Mouse (Mus musculus): Measurements from ENCODE around the gene Gm10799. TPM values are rescaled to one million over a fixed set of nuclear protein-coding genes. Genes with fewer than 3 reads are reported as not detected.

The Gm10799 gene
- polyA plus RNA-seq, 1 experiment: not detected

DNA sequence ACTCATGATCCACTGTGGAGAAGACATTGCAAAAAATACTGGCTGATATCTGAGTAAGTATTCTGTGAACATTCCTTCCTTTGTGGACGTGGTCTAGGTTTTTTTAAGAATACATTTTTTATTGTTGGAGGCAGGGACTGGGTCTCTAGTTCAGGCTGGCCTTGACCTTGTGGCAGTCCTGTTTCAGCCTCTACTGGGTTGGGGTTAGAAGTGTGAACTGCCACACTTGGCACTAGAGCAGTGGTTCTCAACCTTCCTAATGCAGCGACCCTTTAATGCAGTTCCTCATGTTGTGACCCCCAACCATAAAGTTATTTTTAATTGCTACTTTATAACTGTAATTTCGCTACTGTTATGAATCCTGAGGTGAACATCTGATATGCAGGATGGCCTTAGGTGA, 38.0 kb downstream of the Gm10799 start:
- TF ChIP-seq TCF3 (IDR thresholded peaks at IDR 0.05; ENCODE audit: insufficient read length, low read depth): no peak
- TF ChIP-seq CEBPB (IDR thresholded peaks at IDR 0.05; ENCODE audit: insufficient read depth, poor library complexity, severe bottlenecking): no peak
- no peak for TF ChIP-seq TCF12 (IDR thresholded peaks at IDR 0.05; ENCODE audit: insufficient read depth, poor library complexity, severe bottlenecking)
- no peak for TF ChIP-seq E2F4 (IDR thresholded peaks at IDR 0.05; ENCODE audit: insufficient read depth)
- no peak for TF ChIP-seq MAX (IDR thresholded peaks at IDR 0.05; ENCODE audit: low read depth)
- no peak for TF ChIP-seq SRF (IDR thresholded peaks at IDR 0.05; ENCODE audit: control insufficient read depth, insufficient read length, low read depth)
- TF ChIP-seq POLR2AphosphoS2 (IDR thresholded peaks at IDR 0.05; ENCODE audit: insufficient read length, low read depth): no peak
- no peak for TF ChIP-seq USF1 (IDR thresholded peaks at IDR 0.05; ENCODE audit: low read depth)
- TF ChIP-seq REST (IDR thresholded peaks at IDR 0.05; ENCODE audit: insufficient read depth, insufficient read length): no peak
- Histone ChIP-seq H3K4me2 (ENCODE audit: low read depth) (no peak overlapping the region), H3ac (ENCODE audit: control insufficient read depth, insufficient read length) (no peak overlapping the region), H3K36me3 (ENCODE audit: control insufficient read depth, insufficient read depth) (peaks cover 9% of the 10 kb centered on the region), H3K79me2 (ENCODE audit: control insufficient read depth, insufficient read depth) (peaks cover 18% of the 10 kb centered on the region), H3K27me3 (ENCODE audit: control insufficient read depth, insufficient read depth, insufficient read length) (no peaks in the 10 kb centered on the region), H3K4me3 (no peak overlapping the region)

DNA sequence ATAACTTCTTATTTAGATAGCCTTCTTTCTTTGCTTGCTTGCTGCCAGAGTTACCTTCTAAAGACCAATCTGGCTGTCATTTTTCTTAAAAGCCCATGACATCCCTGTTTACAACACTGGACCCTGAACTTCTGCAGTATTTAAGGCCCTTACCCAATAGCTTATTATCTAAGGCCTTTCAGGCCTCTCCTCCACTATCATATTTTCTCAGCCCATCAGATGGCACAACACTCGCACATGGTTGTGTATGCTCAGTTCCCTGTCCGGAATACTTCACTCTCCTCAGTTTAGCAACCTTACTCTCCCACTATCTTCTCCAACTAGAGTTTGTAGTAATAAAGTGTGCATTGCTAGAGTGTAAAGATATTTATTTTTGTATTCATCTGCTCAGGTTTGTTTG, 39.3 kb downstream of the Gm10799 start:
- no peak overlapping the region for H3ac ChIP-seq (ENCODE audit: control insufficient read depth, insufficient read length)
- peaks cover 18% of the 10 kb centered on the region for H3K79me2 ChIP-seq (ENCODE audit: control insufficient read depth, insufficient read depth)
- TF ChIP-seq TCF3 (IDR thresholded peaks at IDR 0.05; ENCODE audit: insufficient read length, low read depth) (no peak), POLR2AphosphoS2 (IDR thresholded peaks at IDR 0.05; ENCODE audit: insufficient read length, low read depth) (no peak), CEBPB (IDR thresholded peaks at IDR 0.05; ENCODE audit: insufficient read depth, poor library complexity, severe bottlenecking) (no peak), USF1 (IDR thresholded peaks at IDR 0.05; ENCODE audit: low read depth) (no peak), REST (IDR thresholded peaks at IDR 0.05; ENCODE audit: insufficient read depth, insufficient read length) (no peak), SRF (IDR thresholded peaks at IDR 0.05; ENCODE audit: control insufficient read depth, insufficient read length, low read depth) (no peak), MYOG (IDR thresholded peaks at IDR 0.05; ENCODE audit: control insufficient read depth in 1 of 3, insufficient read depth in 1 of 3, insufficient read length in 2 of 3, low read depth in 2 of 3) (no peak), TCF12 (IDR thresholded peaks at IDR 0.05; ENCODE audit: insufficient read depth, poor library complexity, severe bottlenecking) (no peak), MYOD1 (IDR thresholded peaks at IDR 0.05; ENCODE audit: control insufficient read depth in 1 of 3, insufficient read length in 2 of 3, low read depth in 2 of 3) (no peak), E2F4 (IDR thresholded peaks at IDR 0.05; ENCODE audit: insufficient read depth) (no peak), MAX (IDR thresholded peaks at IDR 0.05; ENCODE audit: low read depth) (no peak), POLR2A (IDR thresholded peaks at IDR 0.05; ENCODE audit: insufficient read length, low read depth) (no peak)
- peaks cover 5% of the 10 kb centered on the region for H3K36me3 ChIP-seq (ENCODE audit: control insufficient read depth, insufficient read depth)
- peak overlapping the region; percentile 87 for H3K4me2 ChIP-seq (ENCODE audit: low read depth)
- H3K27me3 ChIP-seq (ENCODE audit: control insufficient read depth, insufficient read depth, insufficient read length): no peaks in the 10 kb centered on the region
- H3K4me3 ChIP-seq: peak overlapping the region; percentile 94

DNA sequence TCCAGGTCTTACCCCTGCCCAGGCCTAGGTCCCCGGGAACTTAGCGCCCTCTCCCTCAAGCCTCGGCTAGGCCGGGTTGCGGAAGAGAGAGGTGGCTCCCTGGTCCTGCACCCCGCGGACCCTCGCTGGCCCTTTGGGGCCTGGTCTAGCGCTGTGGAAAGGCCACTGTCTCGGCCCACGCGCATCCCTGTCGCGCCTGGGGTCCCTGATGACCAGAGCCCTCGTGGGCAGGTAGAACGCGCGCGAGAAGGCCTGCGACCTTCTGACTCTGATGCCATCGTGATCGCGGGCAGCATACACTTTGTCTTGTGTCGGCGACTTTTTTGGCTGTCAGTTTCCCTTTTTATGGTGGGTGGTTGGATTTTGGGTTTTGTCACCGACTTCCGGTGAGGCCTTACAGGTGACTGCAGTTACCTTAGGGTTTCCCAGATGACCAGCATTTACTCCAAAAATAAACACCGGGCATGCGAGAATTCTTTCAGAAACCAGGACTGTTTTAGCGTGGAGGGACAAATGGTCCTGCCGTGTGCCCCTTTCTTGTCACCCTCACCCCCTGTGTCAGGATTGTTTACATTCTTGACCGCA, 40.1 kb downstream of the Gm10799 start, which contains the start of gene 4931422A03Rik:
TSS of gene 4931422A03Rik (minus strand) at position 223 of the 585 bp plus-strand sequence.
- H3K4me2 ChIP-seq (ENCODE audit: low read depth): peak within 1 kb of the TSS; percentile 87
- H3K4me3 ChIP-seq: peak within 1 kb of the TSS; percentile 94
- peaks cover under 1% of the 10 kb centered on the region for H3K27me3 ChIP-seq (ENCODE audit: control insufficient read depth, insufficient read depth, insufficient read length)
- TF ChIP-seq E2F4 (IDR thresholded peaks at IDR 0.05; ENCODE audit: insufficient read depth) (no peak), USF1 (IDR thresholded peaks at IDR 0.05; ENCODE audit: low read depth) (no peak), REST (IDR thresholded peaks at IDR 0.05; ENCODE audit: insufficient read depth, insufficient read length) (no peak), CEBPB (IDR thresholded peaks at IDR 0.05; ENCODE audit: insufficient read depth, poor library complexity, severe bottlenecking) (no peak), TCF12 (IDR thresholded peaks at IDR 0.05; ENCODE audit: insufficient read depth, poor library complexity, severe bottlenecking) (no peak), TCF3 (IDR thresholded peaks at IDR 0.05; ENCODE audit: insufficient read length, low read depth) (no peak), SRF (IDR thresholded peaks at IDR 0.05; ENCODE audit: control insufficient read depth, insufficient read length, low read depth) (no peak), MAX (IDR thresholded peaks at IDR 0.05; ENCODE audit: low read depth) (no peak), POLR2A (IDR thresholded peaks at IDR 0.05; ENCODE audit: insufficient read length, low read depth) (no peak), MYOG (IDR thresholded peaks at IDR 0.05; ENCODE audit: control insufficient read depth in 1 of 3, insufficient read depth in 1 of 3, insufficient read length in 2 of 3, low read depth in 2 of 3) (no peak), MYOD1 (IDR thresholded peaks at IDR 0.05; ENCODE audit: control insufficient read depth in 1 of 3, insufficient read length in 2 of 3, low read depth in 2 of 3) (no peak), POLR2AphosphoS2 (IDR thresholded peaks at IDR 0.05; ENCODE audit: insufficient read length, low read depth) (no peak)
- H3K36me3 ChIP-seq (ENCODE audit: control insufficient read depth, insufficient read depth): no peaks in the 10 kb centered on the region
- H3K79me2 ChIP-seq (ENCODE audit: control insufficient read depth, insufficient read depth): peaks cover 18% of the 10 kb centered on the region
- peak within 1 kb of the TSS; percentile 44 for H3ac ChIP-seq (ENCODE audit: control insufficient read depth, insufficient read length)

DNA sequence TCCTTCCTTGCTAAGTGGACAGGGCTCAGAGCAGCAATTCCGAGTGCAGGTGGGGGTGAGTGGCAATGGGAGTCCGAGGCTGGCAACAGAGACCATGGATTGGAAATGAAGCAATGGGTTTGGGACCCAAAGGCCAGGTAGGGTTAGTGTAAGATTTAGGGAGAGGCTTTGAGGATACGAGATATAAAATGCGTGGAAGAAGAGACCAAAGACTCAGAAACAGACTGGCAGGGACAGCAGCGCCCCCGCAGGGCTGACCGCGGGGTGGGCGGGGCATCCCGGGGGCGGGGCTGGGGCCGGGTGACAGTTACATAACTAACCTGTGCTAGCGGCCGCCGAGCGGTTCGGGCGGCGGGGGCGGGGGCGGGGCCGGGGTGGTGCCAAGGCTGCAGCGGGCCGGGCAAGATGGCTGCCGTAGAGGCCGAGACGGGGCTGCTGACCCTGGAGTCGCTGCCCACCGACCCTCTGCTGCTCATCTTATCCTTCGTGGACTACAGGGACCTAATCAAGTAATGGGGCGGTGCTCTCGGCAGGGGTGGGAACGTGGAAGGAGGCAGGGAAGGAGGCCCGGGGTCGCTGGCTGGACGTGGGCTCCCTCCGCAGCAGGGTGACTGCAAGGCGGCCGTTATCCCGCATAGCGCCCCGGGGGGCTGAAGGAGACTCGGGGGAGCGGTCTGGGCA, 40.8 kb downstream of the Gm10799 start, which contains the start of gene Fbxo3:
TSS of gene Fbxo3 (plus strand) at position 264 of the 681 bp plus-strand sequence.
- H3ac ChIP-seq (ENCODE audit: control insufficient read depth, insufficient read length): peak within 1 kb of the TSS; percentile 44
- TF ChIP-seq POLR2AphosphoS2 (IDR thresholded peaks at IDR 0.05; ENCODE audit: insufficient read length, low read depth): peak; percentile 88
- no peak for TF ChIP-seq REST (IDR thresholded peaks at IDR 0.05; ENCODE audit: insufficient read depth, insufficient read length)
- peak; percentile 95 for TF ChIP-seq POLR2A (IDR thresholded peaks at IDR 0.05; ENCODE audit: insufficient read length, low read depth)
- TF ChIP-seq MYOD1 (IDR thresholded peaks at IDR 0.05; ENCODE audit: control insufficient read depth in 1 of 3, insufficient read length in 2 of 3, low read depth in 2 of 3): no peak
- H3K79me2 ChIP-seq (ENCODE audit: control insufficient read depth, insufficient read depth): peaks cover 18% of the 10 kb centered on the region
- peaks cover 3% of the 10 kb centered on the region for H3K27me3 ChIP-seq (ENCODE audit: control insufficient read depth, insufficient read depth, insufficient read length)
- H3K4me2 ChIP-seq (ENCODE audit: low read depth): peak within 1 kb of the TSS; percentile 87
- no peaks in the 10 kb centered on the region for H3K36me3 ChIP-seq (ENCODE audit: control insufficient read depth, insufficient read depth)
- peak within 1 kb of the TSS; percentile 94 for H3K4me3 ChIP-seq
